Mouse (Mus musculus) liver, adult 2 months (tissue): ENCODE results near the gene Cyp2d10. TPM values are rescaled to one million over a fixed set of nuclear protein-coding genes. Genes with fewer than 3 reads are reported as not detected.

Experiments
- DNase-seq: peaks from one replicate; pipeline ENCODE4 v3.0.0-alpha.2; 2011; ENCODE audit warnings: low read depth, low spot score; ENCODE audit errors: extremely low read depth
- H3K27ac ChIP-seq: fragments of 200-500 bp; replicated peaks from 2 replicates; pipeline ENCODE4 v1.5.1; 2012; ENCODE audit warnings: low read depth, mild to moderate bottlenecking, control low read depth, inconsistent platforms, low read length; ENCODE audit not compliant: insufficient read depth
- H3K27me3 ChIP-seq: fragments of 200-500 bp; 2 replicates; pipeline ENCODE4 v1.6.1; 2012; ENCODE audit warnings: mild to moderate bottlenecking, moderate library complexity, low read length, inconsistent platforms; ENCODE audit not compliant: control insufficient read depth, insufficient read depth
- H3K36me3 ChIP-seq: fragments of 200-500 bp; 2 replicates; pipeline ENCODE4 v1.6.1; 2012; ENCODE audit warnings: low read length, inconsistent platforms; ENCODE audit not compliant: control insufficient read depth, insufficient read depth
- H3K4me1 ChIP-seq: fragments of 200-500 bp; 2 replicates; pipeline ENCODE4 v1.6.1; 2011; ENCODE audit warnings: low read length; ENCODE audit not compliant: control insufficient read depth, insufficient read depth
- H3K4me3 ChIP-seq: fragments of 200-500 bp; 2 replicates; pipeline ENCODE4 v1.5.1; 2011; ENCODE audit warnings: low read depth, mild to moderate bottlenecking, control low read depth, low read length, moderate library complexity; ENCODE audit not compliant: insufficient read depth
- H3K79me2 ChIP-seq: fragments of 200-500 bp; 2 replicates; pipeline ENCODE4 v1.6.1; 2012; ENCODE audit warnings: inconsistent platforms, mild to moderate bottlenecking, low read length, moderate library complexity; ENCODE audit not compliant: control insufficient read depth, insufficient read depth
- H3K9ac ChIP-seq: fragments of 200-500 bp; 2 replicates; pipeline ENCODE4 v1.6.1; 2012; ENCODE audit warnings: low read depth, mild to moderate bottlenecking, control low read depth, inconsistent platforms, low read length
- CTCF ChIP-seq: fragments of 200-500 bp; IDR thresholded peaks from 2 replicates; pipeline ENCODE4 v1.5.1; 2011; ENCODE audit warnings: low read depth, low read length, control low read depth
- POLR2A ChIP-seq: fragments of 200-500 bp; IDR thresholded peaks from 2 replicates; pipeline ENCODE4 v1.6.1; 2011; ENCODE audit warnings: low read length, control low read depth; ENCODE audit not compliant: insufficient read depth; ENCODE audit errors: extremely low read depth
- WGBS: fragments of 180-500 bp; shearing (Covaris S2); methylation state at CpG from one replicate; pipeline ENCODE4 v1.1.7; 2018; 5-methylcytosine and 5-hydroxymethylcytosine counted together
- polyA plus RNA-seq: library from polyadenylated mRNA; depleted of rRNA; stranded (reverse); fragments of >200 nt; gene quantifications from 2 replicates; pipeline ENCODE4 v1.2.3, GENCODE M21; 2012
- total RNA-seq: library from RNA; depleted of rRNA; stranded (reverse); fragments of >200 nt; gene quantifications from 2 replicates; pipeline ENCODE4 v1.2.3, GENCODE M21; 2014

Cyp2d10 gene
- total and polyA plus RNA-seq, 2 experiments, result 912 to 1,823 TPM

GRCm38 (mm10) chr15:82378261-82379180 is 28.5 kb downstream of the Cyp2d10 start:
- Histone ChIP-seq H3K9ac (peak overlapping the region; percentile 99), H3K27me3 (no peaks in the 10 kb centered on the region), H3K4me3 (peak overlapping the region; percentile 48), H3K36me3 (peaks cover 17% of the 10 kb centered on the region), H3K4me1 (peaks cover 28% of the 10 kb centered on the region), H3K27ac (peak overlapping the region; percentile 100), H3K79me2 (peaks cover 11% of the 10 kb centered on the region; the same call in 1 of the 2 replicates)
- DNase-seq, result peak; percentile 94
- TF ChIP-seq CTCF, result no peak
- no peak for TF ChIP-seq POLR2A
- WGBS, result 12% methylated on average over 15 of the region's 15 CpGs

GRCm38 (mm10) chr15:82377701-82378100 is 29.3 kb downstream of the Cyp2d10 start:
- no peak for TF ChIP-seq POLR2A
- WGBS, result 31% methylated on average over 5 of the region's 5 CpGs

GRCm38 (mm10) chr15:82376393-82377138 is 30.4 kb downstream of the Cyp2d10 start:
- peaks cover 11% of the 10 kb centered on the region; the same call in 1 of the 2 replicates for H3K79me2 ChIP-seq
- H3K4me1 ChIP-seq, result peaks cover 24% of the 10 kb centered on the region
- no peak for TF ChIP-seq POLR2A
- TF ChIP-seq CTCF, result no peak
- H3K27ac ChIP-seq, result peak overlapping the region; percentile 62
- peak; percentile 55 for DNase-seq
- H3K4me3 ChIP-seq, result peak overlapping the region; percentile 6; the same call in 1 of the 2 replicates
- H3K9ac ChIP-seq, result peak overlapping the region; percentile 55
- H3K27me3 ChIP-seq, result no peaks in the 10 kb centered on the region
- peaks cover 23% of the 10 kb centered on the region for H3K36me3 ChIP-seq
- 32% methylated on average over 17 of the region's 17 CpGs for WGBS

More at GRCm38 (mm10) chr15:82377701-82378100, 29.3 kb downstream of the Cyp2d10 start:
- no peak for DNase-seq
- Histone ChIP-seq H3K79me2 (peaks cover 11% of the 10 kb centered on the region; the same call in 1 of the 2 replicates), H3K9ac (peak overlapping the region; percentile 99), H3K36me3 (peaks cover 19% of the 10 kb centered on the region), H3K27me3 (no peaks in the 10 kb centered on the region), H3K4me1 (peaks cover 25% of the 10 kb centered on the region), H3K4me3 (peak overlapping the region; percentile 48), H3K27ac (peak overlapping the region; percentile 100)

GRCm38 (mm10) chr15:82375855-82376254 is 31.1 kb downstream of the Cyp2d10 start:
- peak overlapping the region; percentile 6 for H3K9ac ChIP-seq

GRCm38 (mm10) chr15:82374437-82374836 is 32.6 kb downstream of the Cyp2d10 start:
- peaks cover 30% of the 10 kb centered on the region for H3K36me3 ChIP-seq
- peak; percentile 51 for DNase-seq
- H3K27me3 ChIP-seq, result no peaks in the 10 kb centered on the region
- WGBS, result 71% methylated on average over 5 of the region's 5 CpGs
- TF ChIP-seq POLR2A (no peak), CTCF (no peak)
- H3K27ac ChIP-seq, result no peak overlapping the region
- no peak overlapping the region for H3K9ac ChIP-seq
- H3K79me2 ChIP-seq, result peaks cover 11% of the 10 kb centered on the region; the same call in 1 of the 2 replicates
- H3K4me1 ChIP-seq, result peaks cover 19% of the 10 kb centered on the region
- no peak overlapping the region for H3K4me3 ChIP-seq

More at GRCm38 (mm10) chr15:82375855-82376254, 31.1 kb downstream of the Cyp2d10 start:
- peaks cover 11% of the 10 kb centered on the region; the same call in 1 of the 2 replicates for H3K79me2 ChIP-seq
- peak overlapping the region; percentile 62 for H3K27ac ChIP-seq
- DNase-seq, result no peak
- peaks cover 26% of the 10 kb centered on the region for H3K36me3 ChIP-seq
- 61% methylated on average over 9 of the region's 9 CpGs for WGBS
- H3K4me1 ChIP-seq, result peaks cover 20% of the 10 kb centered on the region
- TF ChIP-seq CTCF (no peak), POLR2A (0 out of 2 replicates have a peak, but pooled peaks have one; percentile 10)
- no peaks in the 10 kb centered on the region for H3K27me3 ChIP-seq
- no peak overlapping the region for H3K4me3 ChIP-seq
